Comparison of ENCODE assay signal across 8 mouse cellular contexts in genomic region chr10:78439550-78439949, GRCm38 (mm10). TPM values are rescaled to one million over a fixed set of nuclear protein-coding genes. Genes with fewer than 3 reads are reported as not detected.
DNase-seq lines count a peak whose midpoint lies in the region; ATAC-seq and TF ChIP-seq lines count a peak whose summit lies in the region.
"Had no signal": no experiment of that assay in that cellular context is flagged by ENCODE, and none has a peak within 500 bp of the region (broad histone marks: within the 10 kb centered on the region; RNA-seq: fewer than 3 reads in every experiment).

No protein-coding gene starts in this region.

- H3K27ac ChIP-seq in bone marrow, adult 2 months (ENCODE audit: control insufficient read depth, insufficient read depth, low read depth, low read length, poor library complexity): no peak overlapping the region
- H3K27ac ChIP-seq in midbrain, postnatal 0 days (ENCODE audit: low read depth, low read length): no peak overlapping the region
- H3K27ac ChIP-seq: neural tube, embryonic 12.5 days had no signal

- ATAC-seq in midbrain, postnatal 0 days (ENCODE audit: low FRiP score): no peak

- H3K4me2 ChIP-seq in midbrain, postnatal 0 days (ENCODE audit: low read depth, low read length, poor library complexity, severe bottlenecking): no peak overlapping the region
- H3K4me2 ChIP-seq: neural tube, embryonic 12.5 days had no signal

- WGBS in bone marrow, adult 2 months: 61% methylated on average over 5 of the region's 5 CpGs
- 73% methylated on average over 5 of the region's 5 CpGs for whole genome bisulfite sequencing in midbrain, postnatal 0 days

- DNase-seq in kidney, postnatal 10 days: peak; percentile 45
- DNase-seq in kidney, adult 11 months: no peak
- DNase-seq in CD4-positive helper T cell, adult 2 months (ENCODE audit: low read depth, low spot score): peak; percentile 34
- DNase-seq in midbrain, postnatal 0 days (ENCODE audit: low spot score): no peak
- DNase-seq in left cerebral cortex, adult 9 months (ENCODE audit: low spot score in 2 of 2): no peak
- no peak for DNase-seq in spleen, postnatal 4 days (ENCODE audit: low spot score in 2 of 2)

- H3K27me3 ChIP-seq in midbrain, postnatal 0 days (ENCODE audit: insufficient read depth, low read length): no peaks in the 10 kb centered on the region
- H3K27me3 ChIP-seq: neural tube, embryonic 12.5 days had no signal

- H3K4me3 ChIP-seq in bone marrow, adult 2 months (replicated peaks; ENCODE audit: control insufficient read depth, low read depth, low read length): no peak overlapping the region
- no peak overlapping the region for H3K4me3 ChIP-seq in midbrain, postnatal 0 days (ENCODE audit: low read depth, low read length)
- H3K4me3 ChIP-seq: neural tube, embryonic 12.5 days had no signal

- H3K9ac ChIP-seq in midbrain, postnatal 0 days (replicated peaks; ENCODE audit: low read length, poor library complexity, severe bottlenecking): no peak overlapping the region
- H3K9ac ChIP-seq: neural tube, embryonic 12.5 days had no signal

- peaks cover 38% of the 10 kb centered on the region for H3K36me3 ChIP-seq in midbrain, postnatal 0 days (ENCODE audit: insufficient read depth, low read length)

- no peak for TF ChIP-seq POLR2A in bone marrow, adult 2 months (IDR thresholded peaks at IDR 0.05; ENCODE audit: borderline replicate concordance, control insufficient read depth, low read depth, low read length)

- H3K9me3 ChIP-seq in midbrain, postnatal 0 days (ENCODE audit: low read length): no peaks in the 10 kb centered on the region
- H3K9me3 ChIP-seq: neural tube, embryonic 12.5 days had no signal

- TF ChIP-seq CTCF in bone marrow, adult 2 months (IDR thresholded peaks at IDR 0.05; ENCODE audit: control insufficient read depth, insufficient read depth, low read length): peak; percentile 66
- peak; percentile 69 for TF ChIP-seq CTCF in midbrain, postnatal 0 days (IDR thresholded peaks at IDR 0.05)

- no peaks in the 10 kb centered on the region for H3K4me1 ChIP-seq in bone marrow, adult 2 months (ENCODE audit: control insufficient read depth, insufficient read depth, low read length)
- H3K4me1 ChIP-seq in midbrain, postnatal 0 days (ENCODE audit: insufficient read depth, low read length): no peaks in the 10 kb centered on the region
- H3K4me1 ChIP-seq: neural tube, embryonic 12.5 days had no signal

RNA-seq across cellular contexts. Expression of gene Cstb, which starts 14.1 kb away (rescaled TPM):
- 41.1 and 77.8 TPM in 2 replicates for polyA plus RNA-seq in bone marrow, adult 2 months (2011; ENCODE audit: insufficient read depth, insufficient read length, low replicate concordance, missing spikeins)
- total RNA-seq in midbrain, postnatal 0 days (2014; rRNA removed): 89.2 and 104 TPM in 2 replicates
- polyA plus RNA-seq in midbrain, postnatal 0 days (2015; fragmentation: Nextera tagmentation; extraction: Ambion mirVana): 126 and 131 TPM in 2 replicates

RNA-seq across cellular contexts. Expression of gene Pdxk, which starts 25.2 kb away (rescaled TPM):
- polyA plus RNA-seq in bone marrow, adult 2 months (2011; ENCODE audit: insufficient read depth, insufficient read length, low replicate concordance, missing spikeins): 2.2 and 3.3 TPM in 2 replicates
- total RNA-seq in midbrain, postnatal 0 days (2014; rRNA removed): 73.9 and 74.7 TPM in 2 replicates
- polyA plus RNA-seq in midbrain, postnatal 0 days (2015; fragmentation: Nextera tagmentation; extraction: Ambion mirVana): 52.6 and 59.3 TPM in 2 replicates

RNA-seq across cellular contexts. Expression of gene Rrp1, which starts 26.7 kb away (rescaled TPM):
- polyA plus RNA-seq in bone marrow, adult 2 months (2011; ENCODE audit: insufficient read depth, insufficient read length, low replicate concordance, missing spikeins): 80.6 and 132 TPM in 2 replicates
- total RNA-seq in midbrain, postnatal 0 days (2014; rRNA removed): 219 and 237 TPM in 2 replicates
- polyA plus RNA-seq in midbrain, postnatal 0 days (2015; fragmentation: Nextera tagmentation; extraction: Ambion mirVana): 439 and 462 TPM in 2 replicates

Comparison
In these comparisons a context has a peak if more than half of its experiments do, and no peak if none do; other contexts are left out.
1. DNase-seq: peak in kidney, postnatal 10 days (single experiment) and CD4-positive helper T cell, adult 2 months (single experiment); none in kidney, adult 11 months (single experiment), midbrain, postnatal 0 days (single experiment), left cerebral cortex, adult 9 months (0 of 2) and spleen, postnatal 4 days (0 of 2).
2. RNA of gene Pdxk, which starts 25.2 kb away (polyA plus RNA-seq): 52.6 to 59.3 TPM in midbrain, postnatal 0 days; 2.2 to 3.3 TPM in bone marrow, adult 2 months; every median in the first group is over 10 times any median in the second.